10 mouse cellular contexts compared by ENCODE assay signal in the genomic region with DNA sequence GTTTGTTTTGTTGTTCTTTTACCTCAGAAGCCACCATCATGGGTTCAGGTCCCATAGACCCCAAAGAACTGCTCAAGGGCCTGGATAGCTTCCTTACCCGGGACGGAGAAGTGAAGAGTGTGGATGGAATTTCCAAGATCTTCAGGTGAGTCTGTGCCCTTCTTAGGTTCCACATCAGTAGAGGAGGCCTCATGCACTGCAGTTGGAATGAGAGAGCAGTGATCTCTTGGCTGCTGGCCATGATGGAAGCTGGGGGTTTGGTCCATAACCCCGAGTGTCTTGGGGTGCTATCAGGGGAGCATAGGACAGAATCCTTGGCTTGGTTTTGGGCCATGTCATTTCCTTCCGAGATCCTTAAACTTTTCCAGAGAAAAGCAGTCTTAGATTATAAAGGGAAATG.
"Had no signal": no experiment of that assay in that cellular context is flagged by ENCODE, and none has a peak within 500 bp of the region (broad histone marks: within the 10 kb centered on the region; RNA-seq: fewer than 3 reads in every experiment).

No protein-coding gene starts in this region.

- H3K4me2 ChIP-seq: kidney, embryonic 15.5 days; limb, embryonic 15.5 days; midbrain, embryonic 12.5 days; stomach, embryonic 15.5 days had no signal

- H3K4me3 ChIP-seq: kidney, embryonic 15.5 days; left cerebral cortex, adult 2 months; limb, embryonic 15.5 days; midbrain, embryonic 12.5 days; stomach, embryonic 15.5 days had no signal

- ATAC-seq: inflammation-experienced regulatory T-cells, adult 6 months; intestine, postnatal 0 days; midbrain, embryonic 16.5 days had no signal

- DNase-seq: right cerebral cortex, postnatal 14 days; thymus, postnatal 4 days had no signal

- H3K27ac ChIP-seq: kidney, embryonic 15.5 days; left cerebral cortex, adult 2 months; limb, embryonic 15.5 days; midbrain, embryonic 12.5 days; stomach, embryonic 15.5 days had no signal

- H3K27me3 ChIP-seq: kidney, embryonic 15.5 days; limb, embryonic 15.5 days; midbrain, embryonic 12.5 days; stomach, embryonic 15.5 days had no signal

- H3K9me3 ChIP-seq: kidney, embryonic 15.5 days; limb, embryonic 15.5 days; midbrain, embryonic 12.5 days; stomach, embryonic 15.5 days had no signal

- H3K9ac ChIP-seq: kidney, embryonic 15.5 days; limb, embryonic 15.5 days; midbrain, embryonic 12.5 days; stomach, embryonic 15.5 days had no signal
